Mouse (Mus musculus): Measurements from ENCODE around the gene 1600014C10Rik. TPM values are rescaled to one million over a fixed set of nuclear protein-coding genes. Genes with fewer than 3 reads are reported as not detected.

Gene 1600014C10Rik
- polyA plus RNA-seq, 1 experiment from 2014 or later, result 15.1 TPM

GRCm38 (mm10) chr7:38226226-38226625 is 43.2 kb downstream of the 1600014C10Rik start:
- no peak for TF ChIP-seq CTCF (IDR thresholded peaks at IDR 0.05; ENCODE audit: low read depth)
- H3K4me2 ChIP-seq, result peak overlapping the region; percentile 73
- peak overlapping the region; percentile 60; the same call in 1 of the 2 replicates for H3K4me3 ChIP-seq (ENCODE audit: low read depth, low read length)

GRCm38 (mm10) chr7:38227181-38227899 is 44.3 kb downstream of the 1600014C10Rik start:
- ATAC-seq (ENCODE audit: insufficient read depth), result peak; percentile 80
- H3K9me3 ChIP-seq (ENCODE audit: low read depth, low read length), result no peaks in the 10 kb centered on the region
- WGBS, result under 1% methylated on average over 25 of the region's 25 CpGs
- 0 out of 2 replicates have a peak, but pooled peaks cover 2% of the 10 kb centered on the region for H3K4me1 ChIP-seq (ENCODE audit: insufficient read depth)
- H3K4me2 ChIP-seq, result peak overlapping the region; percentile 73
- peak overlapping the region; percentile 60 for H3K4me3 ChIP-seq (ENCODE audit: low read depth, low read length)
- H3K27me3 ChIP-seq (ENCODE audit: insufficient read depth, low read length), result 0 out of 2 replicates have a peak, but pooled peaks cover 3% of the 10 kb centered on the region
- DNase-seq, result peak; percentile 87
- TF ChIP-seq CTCF (IDR thresholded peaks at IDR 0.05; ENCODE audit: low read depth), result peak; percentile 34
- H3K36me3 ChIP-seq (ENCODE audit: insufficient read depth), result no peaks in the 10 kb centered on the region
- peak overlapping the region; percentile 64 for H3K9ac ChIP-seq
- H3K27ac ChIP-seq (ENCODE audit: low read depth), result peak overlapping the region; percentile 82

More at GRCm38 (mm10) chr7:38226226-38226625, 43.2 kb downstream of the 1600014C10Rik start:
- no peaks in the 10 kb centered on the region for H3K9me3 ChIP-seq (ENCODE audit: low read depth, low read length)
- DNase-seq (no peak), ATAC-seq (ENCODE audit: insufficient read depth) (no peak)
- H3K4me1 ChIP-seq (ENCODE audit: insufficient read depth), result 0 out of 2 replicates have a peak, but pooled peaks cover 2% of the 10 kb centered on the region
- peaks cover 5% of the 10 kb centered on the region; the same call in 1 of the 2 replicates for H3K36me3 ChIP-seq (ENCODE audit: insufficient read depth)
- H3K27me3 ChIP-seq (ENCODE audit: insufficient read depth, low read length), result 0 out of 2 replicates have a peak, but pooled peaks cover 3% of the 10 kb centered on the region
- WGBS, result 71% methylated on average over 2 of the region's 2 CpGs
- no peak overlapping the region for H3K9ac ChIP-seq
- no peak overlapping the region for H3K27ac ChIP-seq (ENCODE audit: low read depth)

- Histone ChIP-seq H3K36me3 (ENCODE audit: insufficient read depth) (no peaks in the 10 kb centered on the region), H3K4me2 (peak within 1 kb of the TSS; percentile 73), H3K9me3 (ENCODE audit: low read depth, low read length) (no peaks in the 10 kb centered on the region), H3K27ac (ENCODE audit: low read depth) (peak within 1 kb of the TSS; percentile 82), H3K27me3 (ENCODE audit: insufficient read depth, low read length) (0 out of 2 replicates have a peak, but pooled peaks cover 3% of the 10 kb centered on the region), H3K4me3 (ENCODE audit: low read depth, low read length) (peak within 1 kb of the TSS; percentile 60), H3K4me1 (ENCODE audit: insufficient read depth) (0 out of 2 replicates have a peak, but pooled peaks cover 2% of the 10 kb centered on the region), H3K9ac (peak within 1 kb of the TSS; percentile 64)
- ATAC-seq (ENCODE audit: insufficient read depth), result peak; percentile 93
- TF ChIP-seq CTCF (IDR thresholded peaks at IDR 0.05; ENCODE audit: low read depth), result no peak
- peak; percentile 98 for DNase-seq
- WGBS, result under 1% methylated on average over 36 of the region's 36 CpGs
These were observed 44.9 kb downstream of the 1600014C10Rik start, which contains the start of gene Plekhf1 for GRCm38 (mm10) chr7:38227900-38228298. Gene Plekhf1 (minus strand): TSS chr7:38228016.

- TF ChIP-seq CTCF (IDR thresholded peaks at IDR 0.05; ENCODE audit: low read depth), result no peak
- Histone ChIP-seq H3K27ac (ENCODE audit: low read depth) (no peak overlapping the region), H3K27me3 (ENCODE audit: insufficient read depth, low read length) (0 out of 2 replicates have a peak, but pooled peaks cover 3% of the 10 kb centered on the region), H3K36me3 (ENCODE audit: insufficient read depth) (no peaks in the 10 kb centered on the region), H3K4me3 (ENCODE audit: low read depth, low read length) (peak overlapping the region; percentile 60), H3K4me2 (peak overlapping the region; percentile 73), H3K9me3 (ENCODE audit: low read depth, low read length) (no peaks in the 10 kb centered on the region), H3K9ac (peak overlapping the region; percentile 64), H3K4me1 (ENCODE audit: insufficient read depth) (0 out of 2 replicates have a peak, but pooled peaks cover 2% of the 10 kb centered on the region)
- no peak for DNase-seq
- no peak for ATAC-seq (ENCODE audit: insufficient read depth)
- WGBS, result 22% methylated on average over 8 of the region's 8 CpGs
These were observed 45.3 kb downstream of the 1600014C10Rik start for GRCm38 (mm10) chr7:38228329-38228728.

GRCm38 (mm10) chr7:38230285-38230684 is 47.3 kb downstream of the 1600014C10Rik start:
- Histone ChIP-seq H3K36me3 (ENCODE audit: insufficient read depth) (no peaks in the 10 kb centered on the region), H3K4me1 (ENCODE audit: insufficient read depth) (0 out of 2 replicates have a peak, but pooled peaks cover 2% of the 10 kb centered on the region), H3K9ac (no peak overlapping the region), H3K4me3 (ENCODE audit: low read depth, low read length) (no peak overlapping the region), H3K27me3 (ENCODE audit: insufficient read depth, low read length) (0 out of 2 replicates have a peak, but pooled peaks cover 3% of the 10 kb centered on the region), H3K9me3 (ENCODE audit: low read depth, low read length) (no peaks in the 10 kb centered on the region), H3K4me2 (no peak overlapping the region), H3K27ac (ENCODE audit: low read depth) (no peak overlapping the region; the same call in 1 of the 2 replicates)
- DNase-seq (peak; percentile 25), ATAC-seq (ENCODE audit: insufficient read depth) (no peak)
- no peak for TF ChIP-seq CTCF (IDR thresholded peaks at IDR 0.05; ENCODE audit: low read depth)
- WGBS, result 17% methylated on average over 8 of the region's 8 CpGs

- DNase-seq (no peak), ATAC-seq (ENCODE audit: insufficient read depth) (no peak)
- H3K9me3 ChIP-seq (ENCODE audit: low read depth, low read length), result no peaks in the 10 kb centered on the region
- TF ChIP-seq CTCF (IDR thresholded peaks at IDR 0.05; ENCODE audit: low read depth), result no peak
- WGBS, result 35% methylated on average over 11 of the region's 11 CpGs
- H3K4me3 ChIP-seq (ENCODE audit: low read depth, low read length), result no peak overlapping the region
- no peak overlapping the region for H3K9ac ChIP-seq
- no peaks in the 10 kb centered on the region for H3K36me3 ChIP-seq (ENCODE audit: insufficient read depth)
- no peak overlapping the region for H3K4me2 ChIP-seq
- no peak overlapping the region for H3K27ac ChIP-seq (ENCODE audit: low read depth)
- H3K4me1 ChIP-seq (ENCODE audit: insufficient read depth), result no peaks in the 10 kb centered on the region
- H3K27me3 ChIP-seq (ENCODE audit: insufficient read depth, low read length), result no peaks in the 10 kb centered on the region
These were observed 53.5 kb downstream of the 1600014C10Rik start for GRCm38 (mm10) chr7:38236400-38237105.

All from lung, embryonic 14.5 days (tissue).